11 mouse cellular contexts compared by ENCODE assay signal in genomic region chr6:28781696-28782095, GRCm38 (mm10). TPM values are rescaled to one million over a fixed set of nuclear protein-coding genes. Genes with fewer than 3 reads are reported as not detected.
DNase-seq lines count a peak whose midpoint lies in the region; ATAC-seq and TF ChIP-seq lines count a peak whose summit lies in the region.
"Had no signal": no experiment of that assay in that cellular context is flagged by ENCODE, and none has a peak within 500 bp of the region (broad histone marks: within the 10 kb centered on the region; RNA-seq: fewer than 3 reads in every experiment).

No protein-coding gene starts in this region.

- peak; percentile 25 for DNase-seq in forebrain, postnatal 0 days
- no peak for DNase-seq in forebrain, embryonic 14.5 days (ENCODE audit: low spot score)
- peak; percentile 71 for DNase-seq in kidney, postnatal 0 days (ENCODE audit: low spot score)
- DNase-seq in kidney, postnatal 36 days, result no peak
- DNase-seq in adipocyte (ENCODE audit: low spot score), result peak; percentile 71
- peak; percentile 25 to 65 for DNase-seq in left cerebral cortex, postnatal 10 days (ENCODE audit: extremely low spot score in 1 of 2, low spot score in 2 of 2)
- DNase-seq in spleen, adult 12 weeks (ENCODE audit: low spot score), result no peak
- DNase-seq in cerebellum, postnatal 14 days, result no peak
- DNase-seq: adrenal gland, adult 8-10 months had no signal

- no peak for TF ChIP-seq CTCF in forebrain, postnatal 0 days (IDR thresholded peaks at IDR 0.05; ENCODE audit: low read depth)
- no peak for TF ChIP-seq CTCF in kidney, postnatal 0 days (IDR thresholded peaks at IDR 0.05; ENCODE audit: low read depth)

- no peaks in the 10 kb centered on the region for H3K9me3 ChIP-seq in forebrain, postnatal 0 days (ENCODE audit: low read length)
- H3K9me3 ChIP-seq in forebrain, embryonic 14.5 days (replicated peaks; ENCODE audit: control insufficient read depth, low read length), result no peaks in the 10 kb centered on the region
- H3K9me3 ChIP-seq in kidney, postnatal 0 days (replicated peaks; ENCODE audit: low read length), result no peaks in the 10 kb centered on the region
- H3K9me3 ChIP-seq: liver, embryonic 15.5 days had no signal

- no peak overlapping the region for H3K4me3 ChIP-seq in forebrain, postnatal 0 days (ENCODE audit: low read depth, low read length)
- H3K4me3 ChIP-seq in forebrain, embryonic 14.5 days (ENCODE audit: low read depth, low read length), result no peak overlapping the region
- no peak overlapping the region for H3K4me3 ChIP-seq in kidney, postnatal 0 days (replicated peaks; ENCODE audit: low read depth, low read length)
- H3K4me3 ChIP-seq: liver, embryonic 15.5 days had no signal

- H3K4me2 ChIP-seq in forebrain, postnatal 0 days (ENCODE audit: low read depth), result no peak overlapping the region
- H3K4me2 ChIP-seq in forebrain, embryonic 14.5 days (ENCODE audit: low read length), result no peak overlapping the region
- H3K4me2 ChIP-seq in kidney, postnatal 0 days (ENCODE audit: low read length), result no peak overlapping the region
- H3K4me2 ChIP-seq: liver, embryonic 15.5 days had no signal

- no peaks in the 10 kb centered on the region for H3K36me3 ChIP-seq in forebrain, postnatal 0 days (ENCODE audit: insufficient read depth)
- no peaks in the 10 kb centered on the region for H3K36me3 ChIP-seq in forebrain, embryonic 14.5 days (ENCODE audit: control insufficient read depth, insufficient read depth, low read length)
- no peaks in the 10 kb centered on the region for H3K36me3 ChIP-seq in kidney, postnatal 0 days (ENCODE audit: insufficient read depth, low read length)
- H3K36me3 ChIP-seq: liver, embryonic 15.5 days had no signal

- no peaks in the 10 kb centered on the region for H3K27me3 ChIP-seq in forebrain, postnatal 0 days (ENCODE audit: insufficient read depth, low read length)
- no peaks in the 10 kb centered on the region for H3K27me3 ChIP-seq in forebrain, embryonic 14.5 days (replicated peaks; ENCODE audit: control insufficient read depth, insufficient read depth, low read length)
- H3K27me3 ChIP-seq in kidney, postnatal 0 days (ENCODE audit: insufficient read depth, low read length), result no peaks in the 10 kb centered on the region
- H3K27me3 ChIP-seq: liver, embryonic 15.5 days had no signal

- no peak overlapping the region for H3K9ac ChIP-seq in forebrain, postnatal 0 days
- no peak overlapping the region for H3K9ac ChIP-seq in forebrain, embryonic 14.5 days (ENCODE audit: low read length)
- H3K9ac ChIP-seq in kidney, postnatal 0 days (ENCODE audit: low read depth, low read length), result no peak overlapping the region
- H3K9ac ChIP-seq: liver, embryonic 15.5 days had no signal

- no peak overlapping the region for H3K27ac ChIP-seq in forebrain, postnatal 0 days (ENCODE audit: low read depth, low read length)
- H3K27ac ChIP-seq in forebrain, embryonic 14.5 days (ENCODE audit: low read depth, low read length), result no peak overlapping the region
- H3K27ac ChIP-seq in kidney, postnatal 0 days, result no peak overlapping the region
- H3K27ac ChIP-seq: liver, embryonic 15.5 days had no signal

- no peaks in the 10 kb centered on the region; the same call in 1 of the 2 replicates for H3K4me1 ChIP-seq in forebrain, postnatal 0 days (ENCODE audit: insufficient read depth)
- H3K4me1 ChIP-seq in forebrain, embryonic 14.5 days (ENCODE audit: control insufficient read depth, insufficient read depth, low read length), result peaks cover 11% of the 10 kb centered on the region; the same call in 1 of the 2 replicates
- 0 out of 2 replicates have a peak, but pooled peaks cover 4% of the 10 kb centered on the region for H3K4me1 ChIP-seq in kidney, postnatal 0 days (replicated peaks; ENCODE audit: insufficient read depth, low read length)

- intact Hi-C loops in left cerebral cortex, postnatal 10 days (cut with DNase I), result no loop called here

- peak; percentile 42; the same call in 1 of the 2 replicates for ATAC-seq in forebrain, postnatal 0 days
- ATAC-seq in forebrain, embryonic 14.5 days, result no peak
- no peak for ATAC-seq in kidney, postnatal 0 days (replicated peaks; ENCODE audit: low FRiP score, low read depth)
- ATAC-seq: midbrain, embryonic 16.5 days had no signal

- WGBS in forebrain, postnatal 0 days, result 52% methylated on average over 3 of the region's 3 CpGs
- 76% methylated on average over 3 of the region's 3 CpGs for WGBS in forebrain, embryonic 14.5 days
- WGBS in kidney, postnatal 0 days, result 41% methylated on average over 3 of the region's 3 CpGs

RNA-seq across cellular contexts. Expression of gene Lrrc4, which starts 49.9 kb away (rescaled TPM):
- total RNA-seq in forebrain, postnatal 0 days (2014; rRNA removed), result 32.9 and 37.1 TPM in 2 replicates
- 4.0 and 5.4 TPM in 2 replicates for polyA plus RNA-seq in forebrain, postnatal 0 days (2015; fragmentation: Nextera tagmentation; extraction: Ambion mirVana)
- polyA plus RNA-seq in forebrain, embryonic 14.5 days (2014; fragmentation: Nextera tagmentation; extraction: Ambion mirVana), result 5.8 and 7.6 TPM in 2 replicates
- 0.66 and 0.80 TPM in 2 replicates for polyA plus RNA-seq in kidney, postnatal 0 days (2015; fragmentation: Nextera tagmentation; extraction: Ambion mirVana)
- 10 to 100 TPM; 73.3 to 73.8 TPM for total RNA-seq in left cerebral cortex, postnatal 10 days (2021)

Comparison
In these comparisons a context has a peak if more than half of its experiments do, and no peak if none do; other contexts are left out.
1. DNase-seq: peak in forebrain, postnatal 0 days (single experiment), kidney, postnatal 0 days (single experiment), adipocyte (single experiment) and left cerebral cortex, postnatal 10 days (2 of 2); none in forebrain, embryonic 14.5 days (single experiment), kidney, postnatal 36 days (0 of 2), spleen, adult 12 weeks (single experiment) and cerebellum, postnatal 14 days (0 of 2).